Mouse (Mus musculus): Measurements from ENCODE around the gene Foxp3. TPM values are rescaled to one million over a fixed set of nuclear protein-coding genes. Genes with fewer than 3 reads are reported as not detected.
A peak's percentile ranks its signal among the peaks of the same experiment; 100 is the strongest.

Foxp3 gene
- total RNA-seq, 1 experiment from 2014 or later = 0.48 TPM

GRCm38 (mm10) chrX:7610536-7611258 is 37.3 kb downstream of the Foxp3 start:
- DNase-seq = no peak

- no peak for DNase-seq
Measured at GRCm38 (mm10) chrX:7617889-7618551, 44.6 kb downstream of the Foxp3 start.

- DNase-seq = no peak
Measured at GRCm38 (mm10) chrX:7632560-7632959, 59.1 kb downstream of the Foxp3 start.

- no peak for DNase-seq
Measured at GRCm38 (mm10) chrX:7635101-7635500, 61.7 kb downstream of the Foxp3 start.

GRCm38 (mm10) chrX:7638401-7639091 is 65.1 kb downstream of the Foxp3 start, which contains the start of gene Syp:
Gene Syp, plus strand, starts transcription at chrX:7638471.
- DNase-seq = peak; percentile 91

- DNase-seq = no peak
Measured at GRCm38 (mm10) chrX:7639536-7640325, 66.3 kb downstream of the Foxp3 start.

GRCm38 (mm10) chrX:7640785-7641184 is 67.3 kb downstream of the Foxp3 start:
- no peak for DNase-seq

Other genes starting within 250 kb of the Foxp3 start
- 17.5 and 18.8 TPM in 2 replicates for gene Usp27x, start 197.8 kb upstream of the Foxp3 start, total RNA-seq (2021)
- gene Ppp1r3f, start 639 bp downstream of the Foxp3 start, total RNA-seq (2021) = 3.0 and 4.1 TPM in 2 replicates
- 17.7 and 20.7 TPM in 2 replicates for gene Ccdc22, start 31.9 kb downstream of the Foxp3 start, total RNA-seq (2021)
- not detected in 2 replicates for gene Cacna1f, start 33.4 kb downstream of the Foxp3 start, total RNA-seq (2021)
- 41.0 and 57.2 TPM in 2 replicates for gene Syp, start 64.8 kb downstream of the Foxp3 start, total RNA-seq (2021)
- 16.0 and 19.8 TPM in 2 replicates for gene Prickle3, start 83.6 kb downstream of the Foxp3 start, total RNA-seq (2021)
- gene Plp2, start 97.7 kb downstream of the Foxp3 start, total RNA-seq (2021) = 75.2 and 76.6 TPM in 2 replicates
- gene Magix, start 107.6 kb downstream of the Foxp3 start, total RNA-seq (2021) = 4.2 and 5.1 TPM in 2 replicates
- 45.4 and 47.9 TPM in 2 replicates for gene Gpkow, start 123.5 kb downstream of the Foxp3 start, total RNA-seq (2021)
- gene Wdr45, start 140.7 kb downstream of the Foxp3 start, total RNA-seq (2021) = 51.1 and 57.3 TPM in 2 replicates
- gene Gm45208, start 148.6 kb downstream of the Foxp3 start, total RNA-seq (2021) = 0.52 TPM in 1 of 2 replicates, not detected in the other
- 11.1 and 11.8 TPM in 2 replicates for gene Praf2, start 154.8 kb downstream of the Foxp3 start, total RNA-seq (2021)
- gene Ccdc120, start 177.3 kb downstream of the Foxp3 start, total RNA-seq (2021) = 4.2 TPM in 2 replicates
- 41.0 and 45.4 TPM in 2 replicates for gene Tfe3, start 188.9 kb downstream of the Foxp3 start, total RNA-seq (2021)
- 49.0 and 56.4 TPM in 2 replicates for gene Gripap1, start 216.1 kb downstream of the Foxp3 start, total RNA-seq (2021)
- gene Kcnd1, start 248.6 kb downstream of the Foxp3 start, total RNA-seq (2021) = 0.93 and 1.3 TPM in 2 replicates